Mouse (Mus musculus) cerebellum, adult 2 months (tissue): ENCODE measurements at regions not wholly inside any gene's neighbourhood (a gene's known extent, or its start where the extent isn't known, plus 50 kb on each side); places are given as distances from the start of the nearest gene placed in this dataset.

Experiments
- CTCF ChIP-seq: fragments of 200-500 bp; IDR thresholded peaks from 2 replicates; pipeline ENCODE4 v1.5.1; 2011; ENCODE audit warnings: low read depth, mild to moderate bottlenecking, control low read depth, low read length, moderate library complexity, borderline replicate concordance; ENCODE audit not compliant: insufficient read depth
- POLR2A ChIP-seq: fragments of 200-500 bp; IDR thresholded peaks from 2 replicates; pipeline ENCODE4 v1.6.1; 2011; ENCODE audit warnings: low read length, control low read depth, borderline replicate concordance; ENCODE audit not compliant: insufficient read depth

- TF ChIP-seq CTCF (no peak), POLR2A (no peak)
Observed at GRCm38 (mm10) chr2:71670228-71670790, 75.1 kb upstream of the Itga6 start.
